Mouse (Mus musculus): ENCODE results near the gene Wnk4.
"Not testable (repeated sequence)": the region's sequence is repeated elsewhere in the genome, so short reads cannot be mapped to it uniquely, and the experiment has no call there.

The Wnk4 gene

GRCm38 (mm10) chr11:101316501-101316917 is 56.1 kb downstream of the Wnk4 start:
- DNase-seq (ENCODE audit: low spot score): peak; percentile 50

GRCm38 (mm10) chr11:101323609-101324008 is 63.2 kb downstream of the Wnk4 start:
- DNase-seq (ENCODE audit: low spot score): peak; percentile 39

DNA sequence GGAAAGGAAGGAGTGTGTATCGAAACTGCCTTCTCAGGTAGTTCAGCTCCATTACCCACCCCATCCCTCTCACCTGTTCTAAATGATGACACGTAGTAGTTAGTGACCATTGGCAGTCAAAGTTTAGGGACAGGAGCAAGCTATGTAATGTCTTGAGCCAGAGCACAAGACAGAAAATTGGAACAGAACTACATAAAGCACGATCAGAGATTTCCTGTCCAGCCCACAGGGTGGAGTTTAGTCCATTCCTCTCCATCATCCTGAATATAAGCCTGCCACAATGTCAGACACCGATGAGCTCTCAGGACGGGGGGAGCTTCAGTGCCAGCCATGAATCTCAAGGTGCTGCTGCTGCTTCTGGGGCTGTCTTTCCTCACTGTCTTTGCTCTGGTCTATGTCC is 64.4 kb downstream of the Wnk4 start, which contains the start of gene Aoc2:
Gene Aoc2, plus strand, starts transcription at position 301 of the 400 bp plus-strand sequence.
- DNase-seq (ENCODE audit: low spot score): no peak

- not testable (repeated sequence) for DNase-seq (ENCODE audit: low spot score)
These were observed 64.8 kb downstream of the Wnk4 start for GRCm38 (mm10) chr11:101325201-101325600.

GRCm38 (mm10) chr11:101326147-101326546 is 65.8 kb downstream of the Wnk4 start:
- no peak for DNase-seq (ENCODE audit: low spot score)

Measured in c-Kit-positive CD71-positive TER-119-positive erythroid progenitor cells, embryonic 14.5 days (primary cell).